Mouse (Mus musculus): Measurements from ENCODE around the gene Ppfibp1. TPM values are rescaled to one million over a fixed set of nuclear protein-coding genes. Genes with fewer than 3 reads are reported as not detected.
A peak's percentile ranks its signal among the peaks of the same experiment; 100 is the strongest.

Ppfibp1 gene
- polyA plus RNA-seq, 1 experiment: 66.6 TPM

- H3K4me3 ChIP-seq (ENCODE audit: low read depth, low read length): no peak overlapping the region
- H3K4me1 ChIP-seq (ENCODE audit: control insufficient read depth, insufficient read depth, low read length): no peaks in the 10 kb centered on the region
- H3K27ac ChIP-seq (ENCODE audit: insufficient read depth, low read length): no peak overlapping the region
- no peaks in the 10 kb centered on the region for H3K36me3 ChIP-seq (ENCODE audit: control insufficient read depth, insufficient read depth, low read length, poor library complexity, severe bottlenecking)
- TF ChIP-seq EP300 (IDR thresholded peaks at IDR 0.05; ENCODE audit: insufficient read depth, low read depth, low read length): no peak
- TF ChIP-seq CTCF (IDR thresholded peaks at IDR 0.05; ENCODE audit: low read depth, low read length): no peak
- TF ChIP-seq POLR2A (IDR thresholded peaks at IDR 0.05; ENCODE audit: insufficient read depth, low read length): no peak
- no peaks in the 10 kb centered on the region for H3K9me3 ChIP-seq (replicated peaks; ENCODE audit: control insufficient read depth, insufficient read depth, low read length, poor library complexity, severe bottlenecking)
- no peaks in the 10 kb centered on the region for H3K27me3 ChIP-seq (ENCODE audit: control insufficient read depth, insufficient read depth, low read length, poor library complexity, severe bottlenecking)
- H3K9ac ChIP-seq (ENCODE audit: low read depth, poor library complexity, severe bottlenecking): no peak overlapping the region
Observed at GRCm38 (mm10) chr6:146999755-147000154, 111.5 kb downstream of the Ppfibp1 start.

GRCm38 (mm10) chr6:147008148-147008547 is 119.9 kb downstream of the Ppfibp1 start:
- peaks cover 2% of the 10 kb centered on the region; the same call in 1 of the 2 replicates for H3K36me3 ChIP-seq (ENCODE audit: control insufficient read depth, insufficient read depth, low read length, poor library complexity, severe bottlenecking)
- no peak overlapping the region for H3K9ac ChIP-seq (ENCODE audit: low read depth, poor library complexity, severe bottlenecking)
- TF ChIP-seq CTCF (IDR thresholded peaks at IDR 0.05; ENCODE audit: low read depth, low read length) (peak; percentile 81), EP300 (IDR thresholded peaks at IDR 0.05; ENCODE audit: insufficient read depth, low read depth, low read length) (no peak), POLR2A (IDR thresholded peaks at IDR 0.05; ENCODE audit: insufficient read depth, low read length) (no peak)
- no peaks in the 10 kb centered on the region for H3K4me1 ChIP-seq (ENCODE audit: control insufficient read depth, insufficient read depth, low read length)
- H3K27ac ChIP-seq (ENCODE audit: insufficient read depth, low read length): no peak overlapping the region
- no peaks in the 10 kb centered on the region for H3K27me3 ChIP-seq (ENCODE audit: control insufficient read depth, insufficient read depth, low read length, poor library complexity, severe bottlenecking)
- H3K9me3 ChIP-seq (replicated peaks; ENCODE audit: control insufficient read depth, insufficient read depth, low read length, poor library complexity, severe bottlenecking): no peaks in the 10 kb centered on the region
- no peak overlapping the region for H3K4me3 ChIP-seq (ENCODE audit: low read depth, low read length)

- Histone ChIP-seq H3K4me1 (ENCODE audit: control insufficient read depth, insufficient read depth, low read length) (no peaks in the 10 kb centered on the region), H3K27ac (ENCODE audit: insufficient read depth, low read length) (no peak overlapping the region), H3K36me3 (ENCODE audit: control insufficient read depth, insufficient read depth, low read length, poor library complexity, severe bottlenecking) (peaks cover 2% of the 10 kb centered on the region; the same call in 1 of the 2 replicates), H3K9me3 (replicated peaks; ENCODE audit: control insufficient read depth, insufficient read depth, low read length, poor library complexity, severe bottlenecking) (no peaks in the 10 kb centered on the region), H3K27me3 (ENCODE audit: control insufficient read depth, insufficient read depth, low read length, poor library complexity, severe bottlenecking) (no peaks in the 10 kb centered on the region), H3K4me3 (ENCODE audit: low read depth, low read length) (no peak overlapping the region), H3K9ac (ENCODE audit: low read depth, poor library complexity, severe bottlenecking) (no peak overlapping the region)
- TF ChIP-seq EP300 (IDR thresholded peaks at IDR 0.05; ENCODE audit: insufficient read depth, low read depth, low read length) (no peak), POLR2A (IDR thresholded peaks at IDR 0.05; ENCODE audit: insufficient read depth, low read length) (no peak), CTCF (IDR thresholded peaks at IDR 0.05; ENCODE audit: low read depth, low read length) (no peak)
Observed at GRCm38 (mm10) chr6:147010358-147010757, 122.1 kb downstream of the Ppfibp1 start.

- Histone ChIP-seq H3K9ac (ENCODE audit: low read depth, poor library complexity, severe bottlenecking) (no peak overlapping the region), H3K9me3 (replicated peaks; ENCODE audit: control insufficient read depth, insufficient read depth, low read length, poor library complexity, severe bottlenecking) (no peaks in the 10 kb centered on the region)
Observed at GRCm38 (mm10) chr6:147010811-147011520, 122.7 kb downstream of the Ppfibp1 start.

GRCm38 (mm10) chr6:147011555-147011954 is 123.3 kb downstream of the Ppfibp1 start:
- no peak overlapping the region for H3K27ac ChIP-seq (ENCODE audit: insufficient read depth, low read length)
- TF ChIP-seq POLR2A (IDR thresholded peaks at IDR 0.05; ENCODE audit: insufficient read depth, low read length) (no peak), CTCF (IDR thresholded peaks at IDR 0.05; ENCODE audit: low read depth, low read length) (no peak), EP300 (IDR thresholded peaks at IDR 0.05; ENCODE audit: insufficient read depth, low read depth, low read length) (no peak)
- H3K9ac ChIP-seq (ENCODE audit: low read depth, poor library complexity, severe bottlenecking): no peak overlapping the region
- peaks cover 2% of the 10 kb centered on the region; the same call in 1 of the 2 replicates for H3K36me3 ChIP-seq (ENCODE audit: control insufficient read depth, insufficient read depth, low read length, poor library complexity, severe bottlenecking)
- no peaks in the 10 kb centered on the region for H3K9me3 ChIP-seq (replicated peaks; ENCODE audit: control insufficient read depth, insufficient read depth, low read length, poor library complexity, severe bottlenecking)
- no peaks in the 10 kb centered on the region for H3K27me3 ChIP-seq (ENCODE audit: control insufficient read depth, insufficient read depth, low read length, poor library complexity, severe bottlenecking)
- no peak overlapping the region for H3K4me3 ChIP-seq (ENCODE audit: low read depth, low read length)
- no peaks in the 10 kb centered on the region for H3K4me1 ChIP-seq (ENCODE audit: control insufficient read depth, insufficient read depth, low read length)

More at GRCm38 (mm10) chr6:147010811-147011520, 122.7 kb downstream of the Ppfibp1 start:
- Histone ChIP-seq H3K36me3 (ENCODE audit: control insufficient read depth, insufficient read depth, low read length, poor library complexity, severe bottlenecking) (peaks cover 2% of the 10 kb centered on the region; the same call in 1 of the 2 replicates), H3K4me3 (ENCODE audit: low read depth, low read length) (no peak overlapping the region), H3K4me1 (ENCODE audit: control insufficient read depth, insufficient read depth, low read length) (no peaks in the 10 kb centered on the region), H3K27me3 (ENCODE audit: control insufficient read depth, insufficient read depth, low read length, poor library complexity, severe bottlenecking) (no peaks in the 10 kb centered on the region), H3K27ac (ENCODE audit: insufficient read depth, low read length) (no peak overlapping the region)
- TF ChIP-seq CTCF (IDR thresholded peaks at IDR 0.05; ENCODE audit: low read depth, low read length) (no peak), EP300 (IDR thresholded peaks at IDR 0.05; ENCODE audit: insufficient read depth, low read depth, low read length) (no peak), POLR2A (IDR thresholded peaks at IDR 0.05; ENCODE audit: insufficient read depth, low read length) (no peak)

- Histone ChIP-seq H3K27ac (ENCODE audit: insufficient read depth, low read length) (no peak overlapping the region), H3K36me3 (ENCODE audit: control insufficient read depth, insufficient read depth, low read length, poor library complexity, severe bottlenecking) (peaks cover 2% of the 10 kb centered on the region; the same call in 1 of the 2 replicates)
Observed at GRCm38 (mm10) chr6:147011977-147012376, 123.7 kb downstream of the Ppfibp1 start.

More at GRCm38 (mm10) chr6:147011977-147012376, 123.7 kb downstream of the Ppfibp1 start:
- Histone ChIP-seq H3K4me1 (ENCODE audit: control insufficient read depth, insufficient read depth, low read length) (no peaks in the 10 kb centered on the region), H3K9ac (ENCODE audit: low read depth, poor library complexity, severe bottlenecking) (no peak overlapping the region), H3K27me3 (ENCODE audit: control insufficient read depth, insufficient read depth, low read length, poor library complexity, severe bottlenecking) (no peaks in the 10 kb centered on the region), H3K9me3 (replicated peaks; ENCODE audit: control insufficient read depth, insufficient read depth, low read length, poor library complexity, severe bottlenecking) (no peaks in the 10 kb centered on the region), H3K4me3 (ENCODE audit: low read depth, low read length) (no peak overlapping the region)
- TF ChIP-seq POLR2A (IDR thresholded peaks at IDR 0.05; ENCODE audit: insufficient read depth, low read length) (no peak), EP300 (IDR thresholded peaks at IDR 0.05; ENCODE audit: insufficient read depth, low read depth, low read length) (no peak), CTCF (IDR thresholded peaks at IDR 0.05; ENCODE audit: low read depth, low read length) (no peak)
